Mouse (Mus musculus) spleen, postnatal 14 days (tissue): ENCODE measurements at regions not wholly inside any gene's neighbourhood (a gene's known extent, or its start where the extent isn't known, plus 50 kb on each side); places are given as distances from the start of the nearest gene placed in this dataset.

Source experiments
- DNase-seq, 2 experiments: peaks; one replicate each; pipeline ENCODE4 v3.0.0; 2021 to 2022; ENCODE audit warnings: low spot score in 2 of 2

- DNase-seq: no peak
Observed at GRCm38 (mm10) chr5:146684429-146684828, 99.4 kb upstream of the Gpr12 start.

GRCm38 (mm10) chr5:146683554-146683953 is 98.5 kb upstream of the Gpr12 start:
- DNase-seq: no peak

- no peak for DNase-seq
Observed at GRCm38 (mm10) chr5:146682893-146683292, 97.9 kb upstream of the Gpr12 start.

GRCm38 (mm10) chr5:146681512-146681911 is 96.5 kb upstream of the Gpr12 start:
- peak; percentile 58 to 71 for DNase-seq

GRCm38 (mm10) chr5:146679198-146679681 is 94.2 kb upstream of the Gpr12 start:
- DNase-seq: no peak

- DNase-seq: no peak
Observed at GRCm38 (mm10) chr5:146678775-146679170, 93.7 kb upstream of the Gpr12 start.

GRCm38 (mm10) chr5:146678049-146678774 is 93.2 kb upstream of the Gpr12 start:
- DNase-seq: no peak

GRCm38 (mm10) chr5:146677151-146677515 is 92.1 kb upstream of the Gpr12 start:
- DNase-seq: no peak

GRCm38 (mm10) chr5:146676470-146677150 is 91.6 kb upstream of the Gpr12 start:
- peak; percentile 24 to 39 for DNase-seq

- no peak for DNase-seq
Observed at GRCm38 (mm10) chr5:146675887-146676277, 90.8 kb upstream of the Gpr12 start.

- DNase-seq: peak; percentile 53 to 75
Observed at GRCm38 (mm10) chr5:146675006-146675886, 90.2 kb upstream of the Gpr12 start.

GRCm38 (mm10) chr5:146661751-146662150 is 76.7 kb upstream of the Gpr12 start:
- DNase-seq: no peak

GRCm38 (mm10) chr5:146657228-146657627 is 72.2 kb upstream of the Gpr12 start:
- no peak for DNase-seq

GRCm38 (mm10) chr5:146655394-146655793 is 70.4 kb upstream of the Gpr12 start:
- peak in 1 of 2 experiments; percentile 17 for DNase-seq

GRCm38 (mm10) chr5:146653686-146654450 is 68.8 kb upstream of the Gpr12 start:
- DNase-seq: no peak

GRCm38 (mm10) chr5:146652874-146653273 is 67.8 kb upstream of the Gpr12 start:
- no peak for DNase-seq

- no peak for DNase-seq
Observed at GRCm38 (mm10) chr5:146648519-146649060, 63.6 kb upstream of the Gpr12 start.

- no peak for DNase-seq
Observed at GRCm38 (mm10) chr5:146647628-146648380, 62.8 kb upstream of the Gpr12 start.

GRCm38 (mm10) chr5:146644499-146644898 is 59.5 kb upstream of the Gpr12 start:
- peak in 1 of 2 experiments; percentile 35 for DNase-seq

GRCm38 (mm10) chr5:146641931-146642330 is 56.9 kb upstream of the Gpr12 start:
- no peak for DNase-seq
